Mouse (Mus musculus) c-Kit-negative CD71-positive TER-119-positive erythroid progenitor cells, embryonic 14.5 days (primary cell): Measurements from ENCODE around the gene Ddost.

Experiments
- DNase-seq: peaks from one replicate; pipeline ENCODE4 v3.0.0-alpha.2; 2013; ENCODE audit warnings: low read depth, low spot score

The Ddost gene

DNA sequence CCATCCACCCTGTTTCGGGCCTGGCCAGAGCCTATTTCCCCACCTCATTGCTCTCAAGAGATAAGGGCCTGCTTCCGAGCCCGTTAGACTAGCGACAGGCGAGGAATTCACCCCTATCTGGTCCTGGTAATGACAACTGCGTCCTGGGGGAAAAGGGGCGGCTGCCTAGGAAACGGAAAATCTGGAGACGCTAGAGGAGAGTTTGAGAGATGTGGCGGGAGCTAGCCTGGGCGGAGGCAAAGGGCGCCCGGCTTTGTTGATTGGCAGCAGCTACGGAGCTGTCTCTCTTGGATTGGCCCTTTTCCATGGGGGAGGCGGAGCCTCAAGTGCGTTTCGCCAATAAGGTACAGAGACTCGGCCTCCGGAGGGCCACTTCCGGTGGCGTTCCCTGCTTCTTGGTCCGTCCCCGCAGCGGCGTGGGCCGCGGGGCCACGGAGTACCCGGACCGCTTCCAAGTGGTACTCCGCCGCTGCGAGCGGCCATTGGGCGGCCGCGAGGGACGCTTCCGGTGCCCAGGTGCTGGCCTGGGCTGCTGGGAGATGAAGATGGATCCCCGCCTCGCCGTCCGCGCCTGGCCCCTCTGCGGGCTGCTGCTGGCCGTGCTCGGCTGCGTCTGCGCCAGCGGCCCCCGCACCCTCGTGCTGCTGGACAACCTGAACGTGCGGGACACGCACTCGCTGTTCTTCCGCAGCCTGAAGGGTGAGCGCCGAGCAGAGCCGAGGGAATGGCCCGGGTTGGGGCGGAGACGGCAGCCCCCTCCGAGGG is at the start of gene Ddost:
Ddost (plus strand) TSS at position 391 of the 765 bp plus-strand sequence.
- DNase-seq = peak; percentile 99

DNA sequence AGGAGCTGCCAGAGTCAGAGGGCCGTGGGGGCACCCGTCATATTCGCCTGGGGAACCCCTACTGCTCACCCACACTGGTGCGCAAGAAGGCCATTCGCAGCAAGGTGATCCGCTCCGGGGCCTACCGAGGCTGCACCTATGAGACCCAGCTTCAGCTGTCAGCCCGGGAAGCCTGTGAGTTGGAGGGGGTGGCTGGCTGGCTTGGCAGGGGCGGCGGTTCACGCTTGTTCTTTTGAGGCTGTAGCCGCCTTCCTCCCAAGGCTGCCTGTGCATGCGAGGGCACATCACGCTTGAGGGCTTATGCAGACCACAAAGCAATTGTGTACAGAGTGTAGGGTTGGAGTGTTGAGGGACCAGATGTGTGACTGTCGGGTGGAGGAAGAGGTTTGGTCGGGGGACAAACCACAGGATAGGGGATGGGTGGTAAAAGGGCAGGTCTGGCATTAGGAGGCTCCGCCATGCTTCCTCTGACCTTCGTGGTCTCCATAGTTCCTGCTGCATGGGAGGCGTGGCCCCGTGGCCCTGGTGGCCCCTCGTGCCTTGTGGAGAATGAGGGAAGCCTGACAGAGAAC is 47.3 kb upstream of the Ddost start:
- DNase-seq = no peak

DNA sequence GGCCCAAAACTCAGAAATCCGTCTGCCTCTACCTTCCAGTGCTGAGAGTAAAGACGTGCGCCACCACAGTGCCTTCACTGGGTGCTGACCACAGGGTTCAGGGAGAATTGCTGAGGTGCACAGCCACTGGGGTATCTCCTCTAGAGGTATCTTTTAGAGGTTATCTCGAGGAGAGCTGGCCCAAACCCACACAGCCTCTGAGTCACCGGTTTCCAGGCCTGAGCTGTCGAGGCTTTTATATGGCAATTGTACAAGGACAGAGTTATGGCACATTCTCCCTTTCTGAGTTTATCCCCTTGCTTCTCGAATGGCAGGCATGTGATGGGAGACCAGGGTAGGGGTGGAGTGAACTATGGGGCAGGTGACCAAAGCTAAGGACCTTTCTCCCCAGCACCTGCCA is 45.9 kb upstream of the Ddost start:
- no peak for DNase-seq

DNA sequence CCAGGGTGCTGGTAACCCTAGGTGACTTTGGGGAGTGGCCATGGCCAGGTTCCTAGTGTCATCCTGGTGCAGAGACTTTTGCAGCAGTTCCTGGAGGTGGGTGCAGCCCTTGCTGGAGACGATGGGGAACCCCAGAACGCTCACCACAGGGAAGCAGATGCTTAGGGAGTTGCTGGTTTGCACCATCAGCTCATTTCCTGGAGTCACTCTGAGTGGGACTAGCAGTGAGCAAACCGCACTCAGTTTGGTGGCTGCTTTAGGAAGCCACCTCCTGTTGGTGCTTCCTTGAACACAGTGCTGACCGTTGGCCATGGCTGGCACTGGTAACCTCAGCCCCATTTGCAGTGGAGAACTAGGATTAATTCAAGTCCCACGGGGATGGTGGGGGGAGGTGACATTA is 45.0 kb upstream of the Ddost start:
- DNase-seq = no peak

DNA sequence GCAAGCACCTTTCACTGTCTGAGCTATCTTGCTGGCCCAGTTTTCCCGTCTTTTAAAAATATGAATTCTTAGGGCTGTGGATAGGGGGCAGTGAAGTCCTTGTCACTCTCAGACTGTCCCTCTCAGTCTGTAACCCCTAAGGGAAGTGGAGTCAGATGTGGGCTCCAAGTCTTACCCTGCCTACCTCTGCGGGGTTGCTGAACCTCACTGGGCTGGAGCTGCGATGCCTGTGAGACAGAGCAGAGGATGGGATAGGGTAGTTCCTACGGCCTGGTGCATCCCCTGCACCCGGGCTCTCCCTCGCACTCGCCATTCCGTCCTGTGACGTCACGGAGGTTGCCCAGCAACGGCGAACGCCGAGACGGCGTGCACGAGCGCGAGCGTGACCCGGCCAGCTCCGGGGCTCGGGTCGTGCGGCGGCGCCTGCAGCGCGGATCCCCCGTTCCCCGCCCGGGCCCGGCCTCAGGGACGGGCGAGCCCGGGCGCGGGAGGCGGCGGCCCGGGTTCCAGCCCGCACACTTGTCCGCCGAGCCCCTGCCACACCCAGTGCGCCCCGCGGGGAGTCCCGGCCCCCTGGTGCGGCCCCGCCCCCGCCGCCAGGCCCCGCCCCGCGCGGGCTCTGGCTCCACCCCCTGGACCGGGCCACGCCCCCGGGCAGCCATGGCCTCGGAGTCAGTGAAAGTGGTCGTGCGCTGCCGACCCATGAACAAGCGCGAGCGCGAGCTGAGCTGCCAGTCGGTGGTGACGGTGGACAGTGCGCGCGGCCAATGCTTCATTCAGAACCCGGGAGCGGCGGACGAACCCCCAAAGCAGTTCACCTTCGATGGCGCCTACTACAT is 42.5 kb upstream of the Ddost start:
- DNase-seq = peak; percentile 34

DNA sequence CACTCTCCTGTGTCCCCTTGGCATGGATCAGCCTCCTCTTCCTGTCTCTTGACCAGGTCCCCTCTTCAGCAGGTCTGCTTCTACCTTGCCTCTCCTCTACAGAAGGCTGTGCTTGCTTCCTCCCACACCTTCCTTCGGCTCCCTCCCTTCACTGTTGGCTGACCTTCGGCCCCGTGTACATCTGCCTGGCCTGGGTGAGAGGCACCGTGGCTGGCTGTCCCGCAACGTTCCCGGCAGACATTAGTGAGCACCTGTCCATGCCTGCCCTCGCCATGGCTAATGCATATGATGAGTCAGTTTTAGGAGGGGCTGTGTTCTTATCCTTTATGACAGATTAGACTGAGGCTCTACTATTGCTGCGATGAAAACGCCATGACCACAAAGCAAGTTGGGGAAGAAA is 36.7 kb upstream of the Ddost start:
- no peak for DNase-seq

DNA sequence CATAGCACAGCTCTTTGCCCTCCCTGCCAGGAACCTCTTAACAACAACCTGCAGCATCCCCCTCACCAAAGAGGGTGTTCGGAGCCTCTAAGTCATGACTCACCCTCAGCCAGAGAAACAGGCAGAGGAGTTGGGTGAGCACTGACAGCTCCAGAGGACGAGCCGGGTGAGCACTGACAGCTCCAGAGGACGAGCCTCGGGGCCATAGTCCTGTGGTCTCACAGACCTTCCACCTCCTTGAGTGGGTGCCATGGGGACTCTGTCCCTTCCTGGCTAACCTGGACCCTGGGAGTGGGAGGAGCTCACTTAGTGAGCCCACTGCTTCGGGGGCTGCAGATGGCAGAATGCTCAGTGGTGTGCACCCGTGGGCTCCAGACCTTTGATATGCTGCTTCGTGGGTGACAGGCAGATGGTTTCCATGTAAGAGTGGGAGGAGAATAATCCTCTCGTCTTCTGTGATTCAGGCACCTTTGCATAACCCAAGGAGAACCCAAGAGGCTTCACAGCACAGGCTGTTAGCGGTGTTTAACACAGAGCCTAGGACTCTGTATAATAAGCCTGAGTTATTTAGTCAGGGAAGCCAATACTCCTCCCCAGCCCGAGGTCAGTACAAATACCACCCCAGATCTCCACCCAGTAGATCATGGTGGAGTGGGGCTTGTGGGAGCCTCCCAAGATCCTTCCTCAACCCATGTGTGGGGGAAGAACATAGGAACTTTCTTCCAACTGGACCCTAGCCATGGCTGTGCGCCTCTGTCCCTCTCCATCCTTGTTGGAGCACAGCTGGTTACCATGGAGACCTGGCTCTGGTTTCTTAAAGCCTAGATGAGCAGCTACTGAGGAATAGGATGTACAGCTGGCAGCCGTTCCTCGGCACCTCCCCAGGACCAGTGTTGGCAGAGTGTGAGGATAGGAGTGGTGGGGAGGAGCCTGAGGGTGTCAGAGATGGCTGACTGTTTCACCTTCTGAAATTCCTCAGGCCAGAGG is 32.2 kb upstream of the Ddost start:
- DNase-seq = no peak

DNA sequence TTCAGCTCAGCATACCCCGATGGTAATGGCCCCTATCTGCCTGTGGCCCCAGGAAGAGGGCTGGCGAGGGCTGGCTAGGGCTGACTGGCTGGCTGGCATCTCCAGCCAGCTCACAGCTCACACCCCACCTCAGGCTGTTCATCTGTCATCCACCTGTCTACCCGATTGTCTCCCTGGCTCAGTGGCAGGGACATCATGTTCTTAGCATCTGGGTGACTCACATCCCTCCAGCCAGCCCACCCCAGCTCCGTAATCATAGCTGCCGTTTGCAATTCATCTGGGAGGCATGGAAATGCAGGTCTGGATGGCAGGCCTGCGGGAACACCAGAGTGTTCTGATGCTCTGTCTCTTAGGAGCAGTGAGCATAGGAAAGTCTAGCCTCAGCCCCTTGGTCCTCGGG is 26.2 kb upstream of the Ddost start:
- DNase-seq = no peak

DNA sequence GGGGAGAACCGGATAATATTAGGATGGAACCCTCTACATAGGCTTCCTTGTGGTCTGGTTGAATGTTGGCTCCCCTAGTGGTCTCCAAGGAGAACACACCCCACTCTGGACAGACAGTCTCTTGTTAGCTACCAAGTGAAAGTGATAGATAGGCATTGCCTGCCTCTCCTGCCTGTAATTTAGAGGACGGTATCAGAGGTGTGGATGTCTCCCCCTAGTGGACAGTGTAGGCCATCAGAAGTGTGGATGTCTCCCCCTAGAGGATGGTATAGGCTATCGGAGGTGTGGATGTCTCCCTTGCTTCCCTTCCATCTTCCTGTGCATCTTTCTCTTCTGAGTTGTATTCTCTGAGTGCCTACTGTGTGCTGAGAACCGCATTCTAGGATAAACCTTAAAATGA is 21.7 kb upstream of the Ddost start:
- DNase-seq = peak; percentile 66

DNA sequence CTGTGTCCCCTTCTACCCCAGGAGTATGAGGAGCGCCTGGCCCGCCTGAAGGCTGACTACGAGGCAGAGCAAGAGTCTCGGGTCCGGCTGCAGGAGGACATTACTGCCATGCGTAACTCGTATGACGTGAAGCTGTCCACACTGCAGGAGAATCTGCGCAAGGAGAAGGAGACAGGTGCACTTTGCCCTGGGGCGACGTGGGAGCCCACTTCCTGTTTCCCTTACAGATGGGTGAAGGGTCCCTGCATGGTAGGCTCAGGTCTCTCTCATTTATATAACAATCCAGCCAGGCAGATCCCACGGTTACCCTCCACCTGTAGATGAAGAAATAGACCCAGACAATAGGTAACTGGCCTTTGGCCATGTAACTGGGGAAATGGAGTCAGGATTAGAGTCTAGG is 18.1 kb upstream of the Ddost start:
- DNase-seq = no peak

DNA sequence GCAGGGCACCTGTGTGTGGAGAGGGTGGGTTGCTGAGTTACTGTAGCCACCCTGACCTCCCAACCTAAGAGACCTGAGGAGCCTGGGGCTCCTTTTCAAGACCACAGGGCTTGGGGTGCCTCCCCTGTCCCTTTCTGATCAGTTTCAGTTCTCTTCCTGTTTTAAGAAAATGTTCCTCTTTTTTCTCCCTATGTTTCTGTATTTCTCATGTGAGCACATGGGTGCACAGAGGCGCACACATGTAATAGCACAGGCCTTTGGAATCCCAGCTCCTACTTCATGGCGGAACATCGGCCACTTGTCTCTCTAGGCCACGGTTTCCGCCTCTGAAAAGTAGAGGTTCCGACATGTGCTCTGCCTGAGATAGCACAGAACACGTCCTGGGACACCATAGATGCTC is 15.8 kb upstream of the Ddost start:
- DNase-seq = no peak

DNA sequence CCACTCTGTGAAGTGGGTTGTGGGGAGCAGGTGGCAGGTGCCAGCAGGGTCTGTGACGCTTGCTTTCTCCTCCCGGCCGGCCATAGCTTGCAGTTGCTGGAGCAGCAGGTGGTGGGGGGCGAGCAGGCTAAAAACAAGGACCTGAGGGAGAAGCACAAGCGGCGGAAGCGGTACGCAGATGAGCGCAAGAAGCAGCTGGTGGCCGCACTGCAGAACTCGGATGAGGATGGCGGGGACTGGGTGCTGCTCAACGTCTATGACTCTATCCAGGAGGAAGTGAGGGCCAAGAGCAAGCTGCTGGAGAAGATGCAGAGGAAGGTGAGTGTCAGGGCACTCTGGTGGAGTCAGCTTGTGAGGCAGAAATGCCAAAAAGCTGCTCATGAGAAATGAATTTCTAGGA is 12.5 kb upstream of the Ddost start:
- DNase-seq = no peak

DNA sequence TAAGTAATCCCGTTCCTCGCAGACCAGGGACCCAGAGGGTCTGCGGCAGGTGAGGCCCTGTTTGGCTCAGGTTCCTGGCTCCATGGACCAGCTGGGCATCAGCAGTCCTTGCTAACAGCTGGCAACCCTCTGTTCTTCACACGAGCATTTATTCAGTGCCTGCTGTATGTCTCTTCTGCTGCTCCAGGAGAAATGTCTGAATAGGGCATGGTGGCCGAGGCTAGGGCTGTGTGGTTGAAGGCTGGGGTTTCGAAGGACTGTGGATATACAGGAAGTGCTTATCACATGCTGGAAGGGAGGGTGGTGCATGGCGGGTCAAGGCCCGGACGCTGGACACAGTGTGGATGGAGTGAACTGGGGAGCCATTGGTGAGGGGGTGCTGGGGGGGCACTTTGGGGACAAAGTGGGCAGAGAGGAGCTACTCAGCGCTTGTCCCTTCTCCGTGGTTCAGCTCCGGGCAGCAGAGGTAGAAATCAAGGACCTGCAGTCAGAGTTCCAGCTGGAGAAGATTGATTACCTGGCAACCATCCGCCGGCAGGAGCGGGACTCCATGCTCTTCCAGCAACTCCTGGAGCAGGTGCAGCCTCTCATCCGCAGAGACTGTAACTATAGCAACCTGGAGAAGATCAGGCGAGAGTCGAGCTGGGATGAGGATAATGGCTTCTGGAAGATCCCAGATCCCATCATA is 11.1 kb upstream of the Ddost start:
- DNase-seq = no peak

DNA sequence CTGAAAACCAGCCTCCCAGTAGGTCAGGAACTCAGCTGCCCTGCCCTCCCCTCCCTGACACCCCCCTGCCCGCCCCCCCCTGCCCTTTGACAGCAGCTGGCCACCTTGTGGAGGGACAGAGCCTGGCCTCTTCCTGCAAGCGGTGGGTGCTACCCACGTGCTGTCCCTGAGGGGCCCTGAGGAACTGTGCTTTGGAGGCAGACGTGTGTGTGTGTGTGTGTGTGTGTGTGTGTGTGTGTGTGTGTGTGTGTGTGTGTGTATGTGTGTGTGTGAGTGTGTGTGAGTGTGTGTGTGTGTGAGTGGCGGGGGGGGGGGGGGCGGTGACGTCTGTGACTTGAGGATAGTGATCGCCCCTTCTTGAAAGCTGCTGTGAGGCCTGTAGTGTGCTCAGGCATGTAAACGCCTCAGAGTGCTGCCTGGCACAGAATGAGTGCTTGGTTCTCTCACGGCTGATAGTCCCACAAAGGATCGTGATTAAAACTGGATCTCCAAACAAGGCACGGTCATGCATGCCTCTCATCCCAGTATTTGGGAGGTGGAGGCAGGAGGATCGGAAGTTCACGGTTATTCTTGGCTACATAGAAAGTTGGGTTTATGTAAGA is 10.5 kb upstream of the Ddost start:
- DNase-seq = no peak

DNA sequence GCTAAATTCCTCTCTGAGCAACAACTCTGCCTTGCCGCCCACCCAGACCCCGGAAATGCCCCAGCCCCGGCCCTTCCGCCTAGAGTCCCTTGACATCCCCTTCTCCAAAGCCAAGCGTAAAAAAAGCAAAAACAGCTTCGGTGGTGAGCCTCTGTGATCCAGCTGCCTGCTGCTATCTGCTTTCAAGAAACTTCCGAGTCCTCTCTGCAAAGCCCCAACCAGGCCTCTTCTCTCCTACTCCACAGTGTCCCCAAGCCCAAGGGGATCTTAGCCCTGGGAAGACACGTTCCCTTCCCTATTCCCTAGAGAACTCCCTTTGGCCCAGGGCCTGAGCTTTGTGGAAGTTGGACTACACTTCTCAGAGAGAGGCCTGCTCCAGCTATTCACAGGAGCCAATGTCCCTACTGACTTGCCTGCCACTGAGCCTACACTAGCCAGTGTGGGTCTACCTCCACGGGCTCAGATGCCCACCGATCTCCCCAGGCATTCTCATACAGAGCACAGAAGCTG is 3.2 kb upstream of the Ddost start:
- no peak for DNase-seq

DNA sequence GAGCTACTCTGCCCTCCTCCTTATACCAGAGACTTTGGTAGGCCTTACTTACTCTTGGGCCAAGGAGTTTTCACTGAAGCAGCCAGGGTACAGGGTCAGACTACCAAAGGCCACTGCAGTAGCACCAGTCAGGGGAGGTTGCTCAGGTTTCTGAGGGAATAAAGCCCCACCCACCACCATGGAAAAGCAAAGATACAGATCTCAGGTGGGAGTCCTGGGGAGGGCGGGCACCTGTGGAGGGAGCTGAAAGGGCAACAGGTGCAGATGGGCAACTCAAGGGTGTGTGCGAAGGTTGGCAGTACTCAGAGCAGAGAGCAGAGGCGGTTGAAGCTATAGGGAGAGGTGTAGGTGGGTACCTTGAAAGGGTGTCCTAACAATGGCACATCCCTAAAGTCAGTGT is 1.5 kb upstream of the Ddost start:
- DNase-seq = no peak

DNA sequence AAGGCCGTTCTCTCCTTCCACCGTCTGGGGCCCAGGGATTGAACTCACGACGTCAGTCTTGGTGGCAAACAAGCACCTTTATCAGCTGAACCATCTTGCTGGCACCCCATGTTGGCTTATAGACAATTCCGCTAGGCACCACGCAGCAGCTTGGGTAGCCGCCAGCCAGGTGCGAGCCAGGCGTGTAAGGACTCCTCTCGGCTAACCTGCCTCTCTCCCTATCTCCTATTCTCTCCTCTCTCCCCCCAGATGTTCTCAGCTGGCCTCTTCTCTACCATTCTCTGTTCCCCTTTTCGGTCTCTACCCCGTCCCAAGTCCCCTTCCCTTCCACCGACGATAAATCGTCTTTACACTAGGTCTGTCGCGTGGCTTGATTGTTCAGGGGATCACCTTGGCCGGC is 788 bp upstream of the Ddost start:
- DNase-seq = no peak

DNA sequence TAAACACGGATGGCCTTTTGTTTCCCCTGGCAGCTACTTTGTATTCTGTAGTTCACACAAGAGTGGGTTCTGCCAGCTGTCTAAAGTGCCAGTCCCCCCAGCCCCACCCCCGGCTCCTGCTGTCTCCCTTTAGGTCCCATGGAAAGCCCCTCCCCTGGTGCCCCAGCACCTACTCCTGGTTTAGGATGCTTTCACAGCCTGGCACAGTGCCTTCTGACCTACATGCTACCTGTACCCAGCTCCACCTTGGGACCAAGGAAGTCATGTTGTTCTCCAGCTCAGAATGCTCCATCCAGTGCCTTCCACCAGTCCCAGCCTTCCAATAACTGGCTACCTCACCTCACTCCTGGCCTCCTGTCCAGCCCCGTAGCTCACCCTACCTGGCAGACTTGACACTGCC is 2.5 kb downstream of the Ddost start:
- DNase-seq = no peak

DNA sequence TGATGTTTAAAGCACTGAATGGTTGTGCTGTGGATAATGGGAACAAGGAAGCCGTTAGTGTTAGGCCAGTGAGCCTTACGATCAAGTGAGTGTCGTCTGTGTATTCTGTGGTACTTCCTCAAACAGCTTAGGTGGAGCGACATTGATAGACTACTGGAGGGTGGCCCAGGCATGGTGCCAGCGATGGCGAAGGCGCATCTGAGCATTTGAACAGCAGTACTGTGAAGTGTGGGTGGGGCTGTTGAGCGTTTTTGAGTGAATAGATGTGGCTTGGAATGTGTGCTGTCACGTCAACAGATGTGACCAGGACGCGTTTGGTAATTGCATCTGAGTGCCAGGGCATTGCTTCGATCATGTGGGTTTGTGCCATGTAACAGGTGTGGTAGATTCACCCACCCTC is 3.2 kb downstream of the Ddost start:
- no peak for DNase-seq

DNA sequence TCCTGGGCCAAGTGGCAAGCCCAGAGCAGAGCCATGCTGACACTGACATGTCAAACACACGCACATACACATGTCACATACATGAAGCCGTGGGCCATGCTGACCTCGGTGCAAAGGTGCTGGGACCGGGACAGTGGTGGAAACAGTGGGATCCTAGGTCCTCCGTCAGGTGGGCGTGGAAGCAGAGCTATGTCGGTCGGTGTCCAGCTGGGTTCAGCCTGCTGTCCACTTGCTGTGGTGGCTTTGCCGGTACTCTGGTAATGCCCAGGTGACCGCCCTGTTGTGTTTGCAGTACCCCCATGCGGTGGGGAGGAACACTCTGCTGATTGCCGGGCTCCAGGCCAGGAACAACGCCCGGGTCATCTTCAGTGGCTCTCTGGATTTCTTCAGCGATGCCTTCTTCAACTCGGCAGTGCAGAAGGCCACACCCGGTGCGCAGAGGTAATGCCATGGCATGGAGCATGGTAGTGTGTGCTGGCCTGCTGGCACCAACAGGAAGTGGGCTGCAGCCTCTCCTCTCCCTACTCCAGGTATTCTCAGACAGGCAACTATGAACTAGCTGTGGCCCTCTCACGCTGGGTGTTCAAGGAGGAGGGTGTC is 5.9 kb downstream of the Ddost start:
- DNase-seq = no peak
